Mouse (Mus musculus) adrenal gland, postnatal 4 days (tissue): ENCODE measurements around the gene Znhit2. TPM values are rescaled to one million over a fixed set of nuclear protein-coding genes. Genes with fewer than 3 reads are reported as not detected.

ENCODE experiments used
- DNase-seq, 2 experiments: peaks; one replicate each; pipeline ENCODE4 v3.0.0; 2021 to 2022; ENCODE audit warnings: low spot score in 2 of 2, mixed read lengths in 2 of 2
- total RNA-seq, 2 experiments: library from RNA; stranded (reverse); gene quantifications; 2 replicates each; pipeline ENCODE4 v1.2.3; 2021

Znhit2 gene
- total RNA-seq, 2 experiments from 2014 or later: 28.0 to 31.0 TPM

DNA sequence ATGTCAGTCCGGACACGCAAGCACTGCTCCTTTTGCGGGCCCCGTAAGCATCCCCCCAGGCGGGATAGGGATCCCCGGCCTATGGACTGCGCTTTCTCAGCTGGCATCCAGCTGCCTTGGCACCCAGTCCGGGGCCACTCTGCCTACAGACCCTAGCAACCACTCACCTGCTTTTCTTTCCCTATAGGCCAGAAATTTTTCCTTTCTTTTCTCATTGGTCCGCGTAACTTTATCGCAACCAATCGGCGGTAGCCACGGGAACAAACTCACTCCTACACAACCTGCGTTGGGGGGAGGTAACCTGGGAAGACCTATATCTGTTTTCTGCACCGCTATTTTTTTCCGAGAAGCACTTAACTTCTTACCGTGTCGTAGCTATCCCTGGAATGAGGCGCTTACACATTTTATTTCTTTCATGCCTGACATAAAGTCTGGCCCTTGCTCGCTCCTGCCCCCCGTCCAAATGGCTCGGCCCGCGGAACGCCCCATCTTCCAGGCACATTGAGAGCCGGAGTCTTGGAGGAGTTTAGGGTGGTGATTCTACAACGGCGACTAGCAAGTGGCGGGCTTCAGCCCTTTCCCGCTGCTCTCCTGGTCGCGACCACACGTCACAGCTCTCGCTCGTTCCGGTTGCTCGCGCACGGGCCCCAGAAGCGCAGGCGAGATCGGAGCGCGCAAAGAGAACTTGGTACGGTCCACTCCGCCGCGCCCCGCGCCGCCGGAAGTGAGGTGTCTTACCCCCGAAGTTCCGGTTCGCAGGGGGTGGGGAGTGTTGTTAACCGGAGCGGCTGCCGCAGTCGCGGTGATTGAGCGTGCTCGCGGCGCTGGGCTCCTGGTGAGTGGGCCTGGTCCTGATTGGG is 14.5 kb upstream of the Znhit2 start, which contains the start of gene Syvn1:
Gene Syvn1, plus strand, starts transcription at position 283 of the 860 bp plus-strand sequence.
- peak; percentile 65 to 79 for DNase-seq

- no peak for DNase-seq
These were observed 13.7 kb upstream of the Znhit2 start for GRCm38 (mm10) chr19:6047154-6047898.

DNA sequence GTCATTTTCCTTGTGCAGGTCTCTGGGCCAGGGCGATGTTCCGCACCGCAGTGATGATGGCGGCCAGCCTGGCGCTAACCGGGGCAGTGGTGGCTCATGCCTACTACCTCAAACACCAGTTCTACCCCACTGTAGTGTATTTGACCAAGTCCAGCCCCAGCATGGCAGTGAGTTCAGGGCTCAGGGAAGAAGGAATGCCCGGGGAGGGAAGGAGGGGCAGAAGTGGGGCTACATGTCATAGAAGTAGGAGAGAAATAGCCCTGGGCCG is 13.2 kb upstream of the Znhit2 start:
- DNase-seq: no peak

- DNase-seq: no peak
These were observed 12.1 kb upstream of the Znhit2 start for GRCm38 (mm10) chr19:6048681-6049410.

DNA sequence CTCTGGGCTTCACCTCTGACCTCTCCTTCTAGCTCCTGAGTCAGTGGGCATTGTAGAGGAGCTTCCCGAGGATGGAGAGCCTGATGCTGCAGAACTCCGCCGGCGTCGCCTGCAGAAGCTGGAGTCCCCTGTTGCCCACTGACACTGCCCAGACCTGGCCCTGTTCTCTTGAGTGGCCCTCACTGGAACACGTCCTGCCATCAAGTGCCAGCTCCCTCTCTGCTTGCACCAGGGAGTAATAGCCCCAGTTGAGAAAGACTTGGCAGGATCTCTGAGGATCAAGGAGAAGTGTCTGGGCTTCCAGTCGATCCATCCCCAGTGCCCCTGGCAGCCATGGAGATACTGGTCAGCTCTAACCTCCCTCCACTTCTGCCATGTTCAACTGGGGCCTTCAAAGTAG is 8.5 kb upstream of the Znhit2 start:
- no peak for DNase-seq

GRCm38 (mm10) chr19:6054296-6054695 is 6.7 kb upstream of the Znhit2 start:
- no peak for DNase-seq

- no peak for DNase-seq
These were observed 4.3 kb upstream of the Znhit2 start for GRCm38 (mm10) chr19:6056696-6057095.

- DNase-seq: peak; percentile 96 to 97
These were observed 3.5 kb upstream of the Znhit2 start, which contains the start of the genes Mrpl49 and Fau for GRCm38 (mm10) chr19:6057313-6058096. Gene Mrpl49, minus strand, starts transcription at chr19:6057785. Gene Fau, plus strand, starts transcription at chr19:6057844.

DNA sequence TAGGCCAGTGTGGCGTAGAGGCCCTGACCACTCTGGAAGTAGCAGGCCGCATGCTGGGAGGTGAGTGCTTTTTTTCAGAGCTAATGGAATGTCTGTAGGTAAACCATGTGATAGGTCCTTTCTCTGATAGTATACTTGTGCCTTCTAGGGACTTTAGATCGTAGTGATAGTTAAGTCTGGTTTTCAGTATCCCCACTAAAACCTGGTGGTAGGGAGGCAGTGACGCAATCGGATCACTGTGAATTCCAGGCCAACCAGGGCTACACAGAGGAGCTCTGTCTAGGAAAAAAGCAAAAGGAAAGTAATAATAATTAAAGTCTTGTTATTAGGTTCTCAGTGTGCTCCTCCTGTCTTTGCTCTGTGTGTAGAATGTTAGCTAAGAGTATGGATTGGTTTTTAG is 2.5 kb upstream of the Znhit2 start:
- DNase-seq: no peak

- DNase-seq: no peak
These were observed 2.0 kb upstream of the Znhit2 start for GRCm38 (mm10) chr19:6058966-6059365.

- no peak for DNase-seq
These were observed 780 bp downstream of the Znhit2 start for GRCm38 (mm10) chr19:6061641-6062302.

DNA sequence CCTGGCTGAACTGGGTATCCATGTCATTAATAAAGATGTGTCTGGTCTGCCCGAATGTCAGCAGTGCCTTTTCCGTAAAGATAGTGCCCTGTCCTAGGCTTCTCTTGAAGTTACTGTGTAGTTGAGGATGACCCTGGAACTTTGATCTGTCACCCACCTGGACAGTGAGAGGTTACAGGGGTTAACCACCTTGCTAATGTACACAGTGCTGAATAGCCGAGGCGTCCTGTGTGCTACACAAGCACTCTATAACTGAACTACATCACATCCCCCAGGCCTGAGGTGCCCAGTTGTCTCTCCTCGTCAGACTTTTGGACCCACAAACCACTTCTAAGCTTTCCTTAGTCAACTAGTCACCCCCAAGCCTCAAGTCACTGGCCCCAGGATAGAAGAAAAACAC is 1.4 kb downstream of the Znhit2 start:
- DNase-seq: no peak

DNA sequence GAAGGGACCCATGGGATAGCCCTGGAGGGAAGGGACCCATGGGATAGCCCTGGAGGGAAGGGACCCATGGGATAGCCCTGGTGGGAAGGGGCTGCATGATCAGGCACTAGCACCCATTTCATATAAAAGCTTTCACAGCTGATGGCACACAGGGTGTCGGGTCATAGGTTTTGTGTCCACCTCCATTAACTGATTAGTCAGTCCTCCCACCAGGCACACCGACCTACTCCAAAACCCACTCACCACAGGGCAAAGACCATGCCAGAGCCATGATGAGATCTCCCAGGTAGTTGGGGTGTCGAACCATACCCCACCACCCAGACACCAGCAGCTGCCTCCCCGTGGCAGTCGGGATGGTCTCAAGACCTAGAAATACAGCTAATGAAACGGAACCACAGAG is 2.1 kb downstream of the Znhit2 start:
- DNase-seq: no peak

DNA sequence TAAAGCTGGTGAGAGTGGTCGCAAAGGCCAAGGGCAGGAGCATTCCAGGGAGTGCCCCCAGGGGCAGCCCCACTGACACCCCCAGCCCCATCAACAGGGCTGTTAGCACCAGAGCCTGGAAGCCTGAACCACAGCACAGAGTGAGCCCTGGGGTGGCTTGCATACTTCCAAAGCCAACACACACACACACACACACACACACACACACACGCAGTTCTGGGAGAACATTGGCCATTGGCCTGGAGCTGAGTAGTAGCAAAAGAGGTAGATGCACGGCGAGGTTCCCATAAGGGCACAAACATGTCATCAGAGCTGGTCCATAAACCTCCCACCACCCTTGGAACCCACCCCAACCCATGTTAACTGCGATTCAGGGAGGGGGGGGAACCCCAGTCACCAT is 5.6 kb downstream of the Znhit2 start:
- no peak for DNase-seq

DNA sequence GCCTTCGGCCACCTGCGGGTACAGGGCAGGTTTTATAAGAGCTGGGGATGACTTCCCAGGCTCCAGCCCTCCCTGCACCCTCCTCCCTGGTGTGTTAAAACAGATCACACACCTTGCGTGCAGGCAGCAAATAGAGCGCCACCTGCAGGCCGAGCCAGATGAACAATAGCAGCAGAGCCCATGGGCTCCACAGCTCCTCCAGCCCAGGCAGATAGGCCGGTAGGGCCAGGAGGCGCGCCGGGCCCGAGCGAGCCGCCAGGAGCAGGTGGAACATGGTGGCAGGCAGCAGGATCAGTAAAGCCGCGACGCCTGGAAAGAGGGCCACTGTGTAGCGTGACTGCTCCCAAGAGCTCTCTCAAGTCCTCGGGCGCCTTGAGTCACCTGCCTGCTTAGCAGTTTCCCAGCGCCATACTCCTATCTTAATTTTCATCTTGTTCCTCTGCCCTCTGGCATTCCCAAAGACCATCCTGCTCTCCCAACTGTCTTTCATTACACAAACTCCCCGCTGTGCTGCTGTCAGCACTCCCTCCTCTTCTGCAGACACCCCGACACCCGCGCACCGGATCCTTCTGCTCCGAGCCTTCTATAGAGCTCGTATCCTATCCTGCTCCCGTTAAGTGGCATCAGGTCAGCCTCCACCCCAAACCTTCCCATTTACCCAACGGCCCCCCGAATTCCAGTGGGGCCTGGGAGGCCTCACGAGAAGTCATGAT is 6.2 kb downstream of the Znhit2 start:
- DNase-seq: peak; percentile 54 to 72

- peak; percentile 83 to 93 for DNase-seq
These were observed 6.9 kb downstream of the Znhit2 start, which contains the start of gene Tm7sf2 for GRCm38 (mm10) chr19:6067724-6068415. Gene Tm7sf2, minus strand, starts transcription at chr19:6068373.

DNA sequence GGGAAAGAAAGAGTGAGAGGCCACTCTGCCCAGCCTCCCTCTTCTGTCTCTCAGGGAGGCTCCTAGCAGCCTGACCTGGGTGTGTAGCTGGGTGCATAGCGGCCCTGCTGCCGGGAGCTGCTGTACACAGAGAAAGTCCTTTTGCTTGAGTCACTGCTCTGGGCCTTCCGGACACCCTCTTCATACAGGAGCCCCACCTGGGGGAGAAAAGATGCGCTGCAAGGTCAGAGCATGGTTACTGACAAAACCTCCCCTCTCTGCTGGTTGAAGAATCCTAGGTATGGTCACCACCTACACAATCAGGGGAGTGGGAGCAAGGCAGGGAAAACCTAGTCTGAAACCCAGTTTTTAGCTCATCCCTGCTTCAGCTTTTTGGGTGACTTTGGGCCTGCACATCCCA is 8.0 kb downstream of the Znhit2 start:
- no peak for DNase-seq

DNA sequence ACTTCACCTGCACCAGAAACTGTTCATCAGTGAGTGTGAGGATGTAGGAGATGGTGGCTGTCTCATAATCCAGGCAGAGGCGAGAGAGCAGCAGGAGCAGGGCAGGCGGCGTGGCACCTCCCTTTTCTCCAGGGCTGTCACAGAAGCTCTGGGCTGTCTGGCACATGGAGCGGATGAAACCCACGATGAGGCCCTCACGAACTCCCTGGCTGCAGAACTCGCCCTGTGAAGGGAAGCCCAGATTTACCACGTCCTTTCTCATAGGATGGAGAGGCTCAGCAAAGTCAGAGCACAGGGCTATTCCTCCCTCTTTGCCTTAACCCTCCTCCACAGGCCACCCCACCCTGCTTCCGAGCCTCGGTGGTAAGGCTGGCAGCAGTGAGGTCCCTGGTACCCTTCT is 8.9 kb downstream of the Znhit2 start:
- DNase-seq: no peak
